Mouse (Mus musculus) frontal cortex, postnatal 36 days (tissue): ENCODE results near the gene Rbm14.
"Not testable (repeated sequence)": the region's sequence is repeated elsewhere in the genome, so short reads cannot be mapped to it uniquely, and the experiment has no call there.

Source experiments
- DNase-seq, 2 experiments: peaks; one replicate each; pipeline ENCODE4 v3.0.0; 2022; ENCODE audit warnings: low spot score in 2 of 2

Rbm14 gene

GRCm38 (mm10) chr19:4813015-4813414 is 1.6 kb upstream of the Rbm14 start:
- DNase-seq, result no peak

DNA sequence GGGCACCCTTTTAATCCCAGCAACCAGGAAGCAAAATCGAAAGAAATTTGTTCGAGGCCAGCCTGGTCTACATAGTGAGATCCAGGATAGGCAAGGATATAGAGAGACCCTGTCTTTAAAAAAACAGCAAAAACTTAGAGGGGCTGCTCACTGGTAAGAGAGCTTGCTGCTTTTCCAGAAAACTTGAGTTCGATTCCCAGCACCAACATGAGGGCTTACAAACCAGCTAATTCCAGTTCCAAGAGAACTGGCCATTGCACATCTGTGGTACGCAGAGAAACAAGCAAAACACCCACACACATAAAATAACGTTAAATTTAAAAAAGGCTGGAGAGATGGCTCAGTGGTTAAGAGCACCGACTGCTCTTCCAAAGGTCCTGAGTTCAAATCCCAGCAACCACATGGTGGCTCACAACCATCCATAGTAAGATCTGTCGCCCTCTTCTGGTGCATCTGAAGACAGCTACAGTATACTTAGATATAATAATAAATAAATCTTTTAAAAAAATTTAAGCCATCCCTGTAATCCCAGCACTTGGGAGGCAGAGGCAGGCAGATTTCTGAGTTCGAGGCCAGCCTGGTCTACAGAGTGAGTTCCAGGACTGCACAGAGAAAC is 1.0 kb upstream of the Rbm14 start:
- not testable (repeated sequence) for DNase-seq

GRCm38 (mm10) chr19:4811909-4812242 is 442 bp upstream of the Rbm14 start:
- no peak for DNase-seq

DNA sequence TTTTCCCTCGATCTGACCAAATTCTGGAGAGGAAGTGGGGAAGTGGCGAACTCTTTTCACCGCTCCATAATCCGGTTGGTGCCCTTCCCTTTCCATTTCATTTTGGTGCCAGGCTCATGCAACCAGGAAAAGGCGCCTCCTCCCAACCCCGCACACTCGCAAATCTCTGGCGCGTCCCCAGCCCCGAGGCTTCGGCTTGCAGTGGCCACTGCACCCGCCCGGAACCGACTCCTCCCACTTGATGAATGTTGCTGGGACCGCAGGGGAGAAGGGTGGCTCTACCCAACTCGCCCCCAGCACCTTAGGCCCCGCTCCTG is 730 bp downstream of the Rbm14 start:
- no peak for DNase-seq

- no peak for DNase-seq
Measured at GRCm38 (mm10) chr19:4810309-4810708, 1.1 kb downstream of the Rbm14 start.

GRCm38 (mm10) chr19:4803283-4803682 is 8.2 kb downstream of the Rbm14 start:
- no peak for DNase-seq

GRCm38 (mm10) chr19:4802691-4803091 is 8.7 kb downstream of the Rbm14 start:
- DNase-seq, result no peak

GRCm38 (mm10) chr19:4799083-4799482 is 12.4 kb downstream of the Rbm14 start:
- DNase-seq, result no peak

DNA sequence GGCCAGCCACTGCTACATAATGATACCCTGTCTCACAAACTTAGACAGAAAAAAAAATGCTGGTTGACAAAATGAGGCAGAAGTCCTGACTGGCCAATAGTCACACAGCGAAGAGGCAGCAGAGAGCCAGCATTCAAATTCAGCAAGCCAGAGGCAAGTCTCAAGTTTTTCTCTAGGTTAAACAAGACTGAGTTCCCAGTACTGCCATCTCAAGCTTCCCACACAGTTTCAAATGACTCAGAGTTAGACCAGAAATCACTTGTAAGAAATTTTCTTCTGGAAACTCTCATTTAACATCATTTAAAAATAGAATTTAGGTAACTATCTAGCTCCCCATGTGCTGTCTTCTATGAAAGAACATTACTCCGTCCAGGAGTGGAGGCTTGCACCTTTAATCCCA is 13.6 kb downstream of the Rbm14 start:
- no peak for DNase-seq

- DNase-seq, result no peak
Measured at GRCm38 (mm10) chr19:4795929-4796328, 15.5 kb downstream of the Rbm14 start.

- peak; percentile 96 to 99 for DNase-seq
Measured at GRCm38 (mm10) chr19:4793831-4794422, 17.5 kb downstream of the Rbm14 start, which contains the start of gene Rbm4. Rbm4 (minus strand) TSS chr19:4793901.

DNA sequence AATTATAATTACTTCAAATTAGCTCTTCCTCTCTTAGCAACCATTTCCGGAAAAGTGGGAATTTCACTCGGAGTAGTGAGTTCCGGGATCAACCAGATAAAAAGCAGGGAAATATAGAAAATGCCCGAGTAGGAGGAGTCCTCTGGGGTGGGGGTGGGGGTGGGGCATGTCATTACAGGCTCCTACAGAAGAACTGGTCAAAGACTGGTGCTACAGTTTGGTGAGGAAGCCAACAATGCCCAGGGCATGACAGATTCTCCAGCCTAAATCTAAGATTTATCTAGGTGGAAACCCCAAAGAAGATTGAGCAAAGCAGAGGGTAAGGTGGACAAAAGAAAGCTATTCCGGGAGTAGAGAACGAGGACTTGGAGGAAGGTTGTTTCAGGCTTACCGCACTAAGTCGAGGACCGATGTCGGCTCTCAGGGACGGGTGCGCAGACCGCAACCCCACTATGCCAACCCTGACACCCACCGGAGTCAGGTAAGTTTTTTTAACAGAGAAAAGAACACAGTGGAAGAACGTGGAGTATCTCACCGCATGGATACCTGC is 18.1 kb downstream of the Rbm14 start:
- DNase-seq, result no peak

- DNase-seq, result no peak
Measured at GRCm38 (mm10) chr19:4786313-4786712, 25.1 kb downstream of the Rbm14 start.

DNA sequence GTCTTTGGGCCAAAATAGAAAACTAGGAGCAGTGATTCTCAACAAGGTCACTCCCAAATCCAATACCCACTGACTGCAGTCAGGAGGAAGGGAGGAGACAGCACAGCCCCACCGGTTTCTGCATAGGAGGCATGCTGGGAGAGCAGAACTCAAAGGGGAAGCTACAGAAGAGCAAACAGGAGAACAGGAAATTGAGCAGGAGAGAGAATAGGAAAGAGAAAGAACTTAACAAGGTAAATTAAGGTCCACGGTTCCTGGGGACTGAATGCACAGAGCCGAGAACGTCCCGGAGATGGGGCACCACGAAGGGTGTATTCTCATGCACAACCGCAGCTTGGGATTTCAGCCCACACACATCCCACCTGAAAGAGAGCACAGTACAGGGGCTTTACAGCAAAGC is 26.2 kb downstream of the Rbm14 start:
- DNase-seq, result no peak

DNA sequence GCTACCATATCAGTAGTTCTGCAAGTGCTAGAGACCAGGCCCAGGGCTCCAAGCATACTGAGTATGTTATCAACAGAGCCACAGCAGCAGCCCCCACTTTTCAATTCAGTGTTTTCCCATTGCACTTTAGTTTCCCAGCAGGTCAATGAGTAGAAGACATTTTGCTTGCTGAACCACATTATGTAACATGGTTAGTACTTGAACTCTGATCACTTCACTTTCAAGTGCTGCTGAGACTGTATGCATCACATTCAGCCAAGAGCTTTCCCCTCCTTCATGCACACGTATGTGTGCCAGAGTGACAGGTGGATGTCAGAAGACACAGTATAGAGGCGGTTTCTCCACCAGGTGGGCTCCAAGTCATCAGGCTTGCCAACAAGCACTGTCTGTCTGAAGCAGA is 28.5 kb downstream of the Rbm14 start:
- DNase-seq, result no peak

DNA sequence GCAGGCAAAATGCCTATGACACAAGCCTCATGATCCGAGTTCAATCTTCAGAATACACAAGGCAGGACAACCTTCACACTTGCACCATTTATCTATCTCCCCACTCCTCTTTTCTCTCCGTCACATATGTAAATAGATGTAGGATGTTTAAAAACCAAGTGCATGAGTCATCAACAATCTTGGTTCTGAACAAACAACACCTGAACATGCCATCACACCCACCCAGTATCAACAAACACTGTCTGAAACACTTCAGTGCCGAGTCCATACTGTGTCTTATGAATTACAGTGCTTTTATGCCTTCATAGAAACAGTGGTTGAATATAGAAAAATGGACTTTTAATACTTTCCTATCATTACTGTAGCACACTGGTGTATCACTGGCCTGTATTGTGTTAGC is 38.6 kb downstream of the Rbm14 start:
- DNase-seq, result no peak

DNA sequence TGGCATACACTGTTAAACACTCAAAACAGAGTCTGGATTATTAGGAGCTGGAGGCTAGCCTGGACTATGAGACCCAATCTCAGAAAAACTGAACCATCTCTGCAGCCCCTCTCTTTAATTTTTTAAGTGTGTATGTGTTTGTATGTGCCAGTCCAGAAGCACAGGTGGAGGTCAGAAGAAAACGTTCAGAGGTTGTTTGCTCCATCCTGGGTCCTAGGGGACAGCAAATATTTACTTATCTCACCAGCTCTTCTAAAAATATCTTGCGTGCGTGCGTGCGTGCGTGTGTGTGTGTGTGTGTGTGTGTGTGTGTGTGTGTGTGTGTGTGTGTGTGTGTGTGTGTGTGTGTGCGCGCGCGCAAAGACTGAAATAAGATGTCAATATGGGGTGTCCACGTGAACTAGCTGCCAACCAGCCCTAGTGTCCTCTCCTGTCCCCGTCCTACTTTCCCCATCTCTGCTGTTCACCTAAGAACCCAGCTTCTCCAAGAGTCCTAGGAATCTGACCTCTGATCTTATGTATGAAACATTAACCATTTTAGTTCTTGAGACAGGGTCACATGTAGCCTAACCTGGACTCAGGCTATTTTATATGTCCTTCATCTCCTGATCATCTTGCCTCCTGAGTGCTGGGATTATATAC is 43.8 kb downstream of the Rbm14 start:
- no peak for DNase-seq

- DNase-seq, result no peak
Measured at GRCm38 (mm10) chr19:4762876-4763275, 48.6 kb downstream of the Rbm14 start.

DNA sequence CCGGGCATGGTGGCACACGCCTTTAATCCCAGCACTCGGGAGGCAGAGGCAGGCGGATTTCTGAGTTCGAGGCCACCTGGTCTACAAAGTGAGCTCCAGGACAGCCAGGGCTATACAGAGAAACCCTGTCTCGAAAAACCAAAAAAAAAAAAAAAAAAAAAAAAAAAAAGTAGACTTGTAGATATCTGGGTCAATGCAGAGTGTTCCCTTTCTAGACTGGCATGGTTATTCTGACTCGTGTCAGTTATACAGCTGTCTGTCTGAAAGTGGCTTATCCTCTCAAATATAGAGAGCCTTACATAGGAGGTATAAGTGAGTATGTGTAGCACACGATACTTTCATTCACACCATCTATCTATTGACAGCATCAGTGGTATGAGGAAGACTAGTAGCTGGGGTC is 50.9 kb downstream of the Rbm14 start:
- not testable (repeated sequence) for DNase-seq

DNA sequence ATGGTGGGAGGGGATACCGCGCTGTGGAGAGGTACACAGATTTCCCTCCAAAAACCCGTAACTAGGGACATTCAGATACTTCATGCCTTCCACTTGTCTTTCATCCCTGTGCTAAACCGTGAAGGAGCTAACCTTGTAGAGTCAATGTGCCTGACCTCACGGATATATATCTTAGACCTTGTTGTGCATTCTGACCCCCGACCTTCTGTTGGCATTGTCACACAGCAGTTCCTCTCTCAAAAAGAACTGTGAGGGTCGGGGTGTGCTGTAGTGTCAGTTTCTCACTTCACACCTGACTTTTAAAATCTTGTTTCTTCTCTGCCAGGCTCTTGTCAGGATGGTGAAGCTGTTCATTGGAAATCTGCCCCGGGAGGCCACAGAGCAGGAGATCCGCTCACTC is 54.5 kb downstream of the Rbm14 start:
- DNase-seq, result no peak

DNA sequence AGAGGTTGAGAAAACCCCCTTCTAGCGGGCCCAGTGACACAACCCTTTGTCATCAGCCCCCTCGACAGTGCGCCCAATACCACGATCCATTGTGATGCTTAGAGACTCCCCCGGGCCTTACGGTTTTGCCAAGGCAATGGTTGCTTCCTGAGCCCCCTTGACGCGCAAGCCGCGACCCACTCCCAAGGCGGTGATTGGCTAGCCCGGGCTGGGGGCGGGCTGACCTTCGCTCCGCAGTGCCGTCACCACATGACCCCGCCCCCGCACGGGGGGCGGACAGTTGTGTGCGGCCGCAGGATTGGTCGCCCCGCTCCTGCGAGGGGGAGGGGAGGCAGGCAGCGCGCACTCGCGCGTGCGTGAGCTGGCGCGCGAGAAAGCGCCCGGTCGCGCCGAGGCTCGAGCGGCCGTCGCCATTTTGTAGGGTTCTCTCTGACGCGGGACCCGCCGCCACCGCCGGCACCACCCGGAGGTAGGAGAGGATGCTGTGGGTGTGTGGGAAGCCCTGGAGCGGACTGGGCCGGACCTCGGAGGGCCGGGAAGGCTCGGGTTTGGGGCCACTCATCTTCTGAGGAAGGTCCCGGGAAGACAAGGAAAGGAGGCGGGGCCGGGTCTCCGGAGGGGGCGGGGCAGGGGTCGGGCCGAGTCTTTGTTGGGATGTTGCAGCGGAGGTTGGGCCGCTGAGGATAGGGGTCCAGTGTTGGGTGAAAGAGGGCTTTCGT is 55.1 kb downstream of the Rbm14 start, which contains the start of gene Rbm4b:
Gene Rbm4b, plus strand, starts transcription at position 305 of the 719 bp plus-strand sequence.
- peak; percentile 95 to 98 for DNase-seq

GRCm38 (mm10) chr19:4755565-4756192 is 55.8 kb downstream of the Rbm14 start:
- peak; percentile 87 to 92 for DNase-seq
